Mouse (Mus musculus): ENCODE measurements around the gene Zfp386. TPM values are rescaled to one million over a fixed set of nuclear protein-coding genes. Genes with fewer than 3 reads are reported as not detected.

The Zfp386 gene
- total RNA-seq, 2 experiments from 2014 or later = 29.6 to 32.0 TPM

GRCm38 (mm10) chr12:116096361-116096904 lies 48.9 kb downstream of the Zfp386 start:
- intact Hi-C loops (cut with DNase I) = no loop called here
- no peak overlapping the region for H3K4me3 ChIP-seq
- DNase-seq (ENCODE audit: extremely low spot score in 1 of 2, low spot score in 2 of 2) = no peak
- H3K27ac ChIP-seq = no peak overlapping the region
- no peak for TF ChIP-seq CTCF (IDR thresholded peaks at IDR 0.05)

GRCm38 (mm10) chr12:116097166-116097565 lies 49.6 kb downstream of the Zfp386 start:
- Histone ChIP-seq H3K27ac (no peak overlapping the region), H3K4me3 (no peak overlapping the region)
- intact Hi-C loops (cut with DNase I) = no loop called here
- no peak for TF ChIP-seq CTCF (IDR thresholded peaks at IDR 0.05)
- no peak for DNase-seq (ENCODE audit: extremely low spot score in 1 of 2, low spot score in 2 of 2)

GRCm38 (mm10) chr12:116101945-116102344 lies 54.4 kb downstream of the Zfp386 start:
- DNase-seq (ENCODE audit: extremely low spot score in 1 of 2, low spot score in 2 of 2) = no peak
- intact Hi-C loops (cut with DNase I) = no loop called here
- no peak for TF ChIP-seq CTCF (IDR thresholded peaks at IDR 0.05)
- no peak overlapping the region for H3K27ac ChIP-seq
- H3K4me3 ChIP-seq = no peak overlapping the region

GRCm38 (mm10) chr12:116109451-116110353 lies 62.2 kb downstream of the Zfp386 start:
- Histone ChIP-seq H3K4me3 (no peak overlapping the region), H3K27ac (no peak overlapping the region)
- DNase-seq (ENCODE audit: extremely low spot score in 1 of 2, low spot score in 2 of 2) = peak in 1 of 2 experiments; percentile 14
- intact Hi-C loops (cut with DNase I) = no loop called here
- TF ChIP-seq CTCF (IDR thresholded peaks at IDR 0.05) = no peak

GRCm38 (mm10) chr12:116111007-116111694 lies 63.6 kb downstream of the Zfp386 start:
- Histone ChIP-seq H3K4me3 (no peak overlapping the region), H3K27ac (no peak overlapping the region)
- DNase-seq (ENCODE audit: extremely low spot score in 1 of 2, low spot score in 2 of 2) = no peak
- no peak for TF ChIP-seq CTCF (IDR thresholded peaks at IDR 0.05)
- intact Hi-C loops (cut with DNase I) = no loop called here

Other genes with a start within 250 kb of the Zfp386 start
- 1 to 10 TPM in 1 of 2 experiments, under 1 TPM in 1; 0.43 to 1.3 TPM for gene Vipr2, start 30.0 kb downstream of the Zfp386 start, total RNA-seq (2021)
- gene Wdr60, start 215.3 kb downstream of the Zfp386 start, total RNA-seq (2021) = 10 to 100 TPM; 20.7 to 21.8 TPM
- gene Gm11027, start 227.7 kb downstream of the Zfp386 start, total RNA-seq (2021) = not detected
- 10 to 100 TPM; 55.3 to 58.3 TPM for gene Esyt2, start 233.5 kb downstream of the Zfp386 start, total RNA-seq (2021)

Measured in left cerebral cortex, adult 2 months (tissue).